Mouse (Mus musculus) small intestine, adult 2 months (tissue): ENCODE data around the gene Zfyve26. TPM values are rescaled to one million over a fixed set of nuclear protein-coding genes. Genes with fewer than 3 reads are reported as not detected.
"Not testable (repeated sequence)": the region's sequence is repeated elsewhere in the genome, so short reads cannot be mapped to it uniquely, and the experiment has no call there.

Experiments
- H3K27ac ChIP-seq: fragments of 200-500 bp; 2 replicates; pipeline ENCODE4 v1.5.1; 2012; ENCODE audit warnings: low read depth, low read length, control low read depth, inconsistent platforms; ENCODE audit not compliant: insufficient read depth
- H3K27me3 ChIP-seq: fragments of 200-500 bp; 2 replicates; pipeline ENCODE4 v1.6.1; 2012; ENCODE audit warnings: mild to moderate bottlenecking, moderate library complexity, low read length, inconsistent platforms; ENCODE audit not compliant: control insufficient read depth, insufficient read depth
- H3K36me3 ChIP-seq: fragments of 200-500 bp; 2 replicates; pipeline ENCODE4 v1.6.1; 2012; ENCODE audit warnings: mild to moderate bottlenecking, low read length, control low read depth, inconsistent platforms; ENCODE audit not compliant: control insufficient read depth, insufficient read depth
- H3K4me1 ChIP-seq: fragments of 200-500 bp; 2 replicates; pipeline ENCODE4 v1.6.1; 2012; ENCODE audit warnings: low read length, inconsistent platforms, mixed read lengths; ENCODE audit not compliant: control insufficient read depth, insufficient read depth, insufficient read length
- H3K4me3 ChIP-seq: fragments of 200-500 bp; 2 replicates; pipeline ENCODE4 v1.5.1; 2012; ENCODE audit warnings: low read depth, mild to moderate bottlenecking, control low read depth, inconsistent platforms, low read length, moderate library complexity
- CTCF ChIP-seq: fragments of 200-500 bp; IDR thresholded peaks from 2 replicates; pipeline ENCODE4 v1.5.1; 2012; ENCODE audit warnings: low read depth, mild to moderate bottlenecking, control low read depth, inconsistent platforms, low read length, moderate library complexity, mixed read lengths; ENCODE audit not compliant: insufficient replicate concordance, insufficient read length; ENCODE audit errors: extremely low read depth
- POLR2A ChIP-seq: fragments of 200-500 bp; IDR thresholded peaks from 2 replicates; pipeline ENCODE4 v1.6.1; 2012; ENCODE audit warnings: low read depth, mild to moderate bottlenecking, control low read depth, inconsistent platforms, low read length, moderate library complexity
- WGBS: fragments of 180-500 bp; shearing (Covaris S2); methylation state at CpG from one replicate; pipeline ENCODE4 v1.1.7; 2018; 5-methylcytosine and 5-hydroxymethylcytosine counted together
- polyA plus RNA-seq: library from polyadenylated mRNA; depleted of rRNA; stranded (reverse); fragments of >200 nt; gene quantifications from 2 replicates; pipeline ENCODE4 v1.2.3, GENCODE M21; 2012

The Zfyve26 gene
- polyA plus RNA-seq, 1 experiment, result 17.1 TPM

GRCm38 (mm10) chr12:79326745-79327144 lies 30.6 kb upstream of the Zfyve26 start:
- no peak overlapping the region for H3K4me3 ChIP-seq
- TF ChIP-seq CTCF (no peak), POLR2A (no peak)
- no peaks in the 10 kb centered on the region for H3K4me1 ChIP-seq
- H3K27me3 ChIP-seq, result no peaks in the 10 kb centered on the region
- peak overlapping the region; percentile 63 for H3K27ac ChIP-seq
- H3K36me3 ChIP-seq, result no peaks in the 10 kb centered on the region
- WGBS, result 76% methylated on average over 2 of the region's 2 CpGs

GRCm38 (mm10) chr12:79326236-79326635 lies 30.1 kb upstream of the Zfyve26 start:
- no peaks in the 10 kb centered on the region for H3K27me3 ChIP-seq
- no peaks in the 10 kb centered on the region for H3K4me1 ChIP-seq
- no peak overlapping the region for H3K4me3 ChIP-seq
- H3K27ac ChIP-seq, result no peak overlapping the region
- 46% methylated on average over 2 of the region's 2 CpGs for WGBS
- H3K36me3 ChIP-seq, result no peaks in the 10 kb centered on the region
- TF ChIP-seq CTCF (no peak), POLR2A (no peak)

GRCm38 (mm10) chr12:79322539-79322938 lies 26.4 kb upstream of the Zfyve26 start:
- 62% methylated on average over 2 of the region's 2 CpGs for WGBS
- H3K36me3 ChIP-seq, H3K27me3 ChIP-seq, H3K4me3 ChIP-seq, H3K4me1 ChIP-seq, H3K27ac ChIP-seq: not testable (repeated sequence)

- WGBS, result 73% methylated on average over 5 of the region's 5 CpGs
- no peak overlapping the region for H3K4me3 ChIP-seq
- TF ChIP-seq CTCF (no peak), POLR2A (no peak)
- no peaks in the 10 kb centered on the region for H3K27me3 ChIP-seq
- H3K27ac ChIP-seq, result no peak overlapping the region
- peaks cover 6% of the 10 kb centered on the region; the same call in 1 of the 2 replicates for H3K4me1 ChIP-seq
- H3K36me3 ChIP-seq, result no peaks in the 10 kb centered on the region
Observed at GRCm38 (mm10) chr12:79320895-79321294, 24.8 kb upstream of the Zfyve26 start.

- WGBS, result 20% methylated on average over 5 of the region's 5 CpGs
- Histone ChIP-seq H3K4me3 (no peak overlapping the region), H3K27me3 (no peaks in the 10 kb centered on the region), H3K36me3 (no peaks in the 10 kb centered on the region), H3K4me1 (peaks cover 8% of the 10 kb centered on the region; the same call in 1 of the 2 replicates), H3K27ac (no peak overlapping the region)
- no peak for TF ChIP-seq CTCF
- TF ChIP-seq POLR2A, result no peak
Observed at GRCm38 (mm10) chr12:79317339-79317738, 21.2 kb upstream of the Zfyve26 start.

GRCm38 (mm10) chr12:79313721-79314120 lies 17.6 kb upstream of the Zfyve26 start:
- 34% methylated on average over 4 of the region's 4 CpGs for WGBS
- no peaks in the 10 kb centered on the region for H3K36me3 ChIP-seq
- H3K27ac ChIP-seq, result 0 out of 2 replicates have a peak overlapping the region, but pooled peaks have one; percentile 16
- no peak overlapping the region for H3K4me3 ChIP-seq
- H3K27me3 ChIP-seq, result no peaks in the 10 kb centered on the region
- peaks cover 6% of the 10 kb centered on the region; the same call in 1 of the 2 replicates for H3K4me1 ChIP-seq
- TF ChIP-seq CTCF (no peak), POLR2A (no peak)

GRCm38 (mm10) chr12:79306013-79306412 lies 9.9 kb upstream of the Zfyve26 start:
- H3K27me3 ChIP-seq, result no peaks in the 10 kb centered on the region
- H3K4me1 ChIP-seq, result no peaks in the 10 kb centered on the region; the same call in 1 of the 2 replicates
- TF ChIP-seq CTCF, result no peak
- TF ChIP-seq POLR2A, result no peak
- H3K27ac ChIP-seq, result no peak overlapping the region
- no peaks in the 10 kb centered on the region for H3K36me3 ChIP-seq
- WGBS, result 76% methylated on average over 4 of the region's 4 CpGs
- no peak overlapping the region for H3K4me3 ChIP-seq

- H3K4me3 ChIP-seq, result no peak overlapping the region
- no peaks in the 10 kb centered on the region; the same call in 1 of the 2 replicates for H3K4me1 ChIP-seq
- WGBS, result 37% methylated on average over 1 of the region's 1 CpGs
- no peaks in the 10 kb centered on the region for H3K36me3 ChIP-seq
- no peaks in the 10 kb centered on the region for H3K27me3 ChIP-seq
- TF ChIP-seq POLR2A, result no peak
- TF ChIP-seq CTCF, result no peak
- H3K27ac ChIP-seq, result no peak overlapping the region
Observed at GRCm38 (mm10) chr12:79305131-79305530, 9.0 kb upstream of the Zfyve26 start.
